Mouse (Mus musculus) C2C12 (cell line): ENCODE results near the gene Zscan21.

Experiments
- CTCF ChIP-seq: IDR thresholded peaks from one replicate; pipeline ENCODE4 v1.5.1; 2011; ENCODE audit not compliant: control insufficient read depth, insufficient read depth, insufficient read length
- MAX ChIP-seq: IDR thresholded peaks from one replicate; pipeline ENCODE4 v1.6.1; 2011; ENCODE audit warnings: mild to moderate bottlenecking, control low read depth
- MYOD1 ChIP-seq: IDR thresholded peaks from one replicate; pipeline ENCODE4 v1.6.1; 2011; ENCODE audit warnings: low read depth; ENCODE audit not compliant: control insufficient read depth, insufficient read length
- MYOG ChIP-seq: IDR thresholded peaks from one replicate; pipeline ENCODE4 v1.6.1; 2011; ENCODE audit not compliant: control insufficient read depth, insufficient read length; ENCODE audit errors: extremely low read depth
- USF1 ChIP-seq: IDR thresholded peaks from one replicate; pipeline ENCODE4 v1.6.1; 2011; ENCODE audit warnings: low read depth, mild to moderate bottlenecking, control low read depth, moderate library complexity

DNA sequence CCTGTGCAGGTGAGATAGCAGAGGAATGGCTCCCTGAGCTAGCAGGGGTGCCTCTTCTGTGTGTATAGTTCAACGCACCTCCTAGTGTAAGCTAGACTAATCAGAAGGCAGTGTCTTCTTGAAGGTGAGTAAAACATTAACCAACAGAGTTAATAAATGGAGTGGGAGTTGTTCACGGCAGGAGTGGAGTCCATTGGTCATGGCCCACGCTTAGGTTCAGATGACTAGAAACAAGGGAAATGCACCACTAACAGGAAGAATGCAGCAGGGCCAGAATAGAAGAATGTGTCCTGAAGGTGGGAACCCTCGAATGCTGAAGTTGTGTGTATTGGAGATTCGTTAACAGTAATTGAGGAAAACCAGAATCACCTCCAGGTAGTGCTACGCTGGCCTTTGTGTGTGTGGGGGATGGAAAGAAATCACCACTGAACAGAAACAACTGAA lies 27.6 kb upstream of the Zscan21 start:
- TF ChIP-seq CTCF (no peak), MYOG (no peak), MAX (no peak), USF1 (no peak), MYOD1 (no peak)
